Mouse (Mus musculus) neural tube, embryonic 11.5 days (tissue): Measurements from ENCODE around the gene Slc22a1. TPM values are rescaled to one million over a fixed set of nuclear protein-coding genes. Genes with fewer than 3 reads are reported as not detected.

Source experiments
- polyA plus RNA-seq: library from polyadenylated mRNA; unstranded; fragments of >200 nt; fragmentation: Nextera tagmentation; extraction: Ambion mirVana; gene quantifications from 2 replicates; pipeline ENCODE4 v1.2.1, GENCODE M21; 2014

Gene Slc22a1
- polyA plus RNA-seq, 1 experiment from 2014 or later, result not detected

Other genes with a start within 250 kb of the Slc22a1 start
- gene Slc22a3, start 168.1 kb downstream of the Slc22a1 start, polyA plus RNA-seq, result 0.20 and 0.24 TPM in 2 replicates
- gene Slc22a2, start 91.7 kb downstream of the Slc22a1 start, polyA plus RNA-seq, result not detected in 2 replicates
- gene Igf2r, start 93.8 kb upstream of the Slc22a1 start, polyA plus RNA-seq, result 24.1 and 24.4 TPM in 2 replicates
- gene Mas1, start 192.3 kb upstream of the Slc22a1 start, polyA plus RNA-seq, result 0.19 and 0.28 TPM in 2 replicates
- not detected in 2 replicates for gene Mrgprh, start 200.2 kb upstream of the Slc22a1 start, polyA plus RNA-seq
- 1.2 and 2.9 TPM in 2 replicates for gene Pnldc1, start 234.4 kb upstream of the Slc22a1 start, polyA plus RNA-seq
- gene Tcp1, start 239.9 kb upstream of the Slc22a1 start, polyA plus RNA-seq, result 530 and 560 TPM in 2 replicates
- 159 TPM in 2 replicates for gene Mrpl18, start 240.5 kb upstream of the Slc22a1 start, polyA plus RNA-seq